Mouse (Mus musculus) neural tube, embryonic 11.5 days (tissue): Measurements from ENCODE around the gene Kalrn. TPM values are rescaled to one million over a fixed set of nuclear protein-coding genes. Genes with fewer than 3 reads are reported as not detected.

Source experiments
- ATAC-seq: fragments of 200-750 bp; cut with Nextera tagmentation; 2 replicates; pipeline ENCODE4 v1.8.0; 2017; ENCODE audit warnings: moderate number of reproducible peaks, mild to moderate bottlenecking, moderate TSS enrichment, moderate library complexity; ENCODE audit not compliant: insufficient read depth, low FRiP score, low TSS enrichment
- DNase-seq: peaks from one replicate; pipeline ENCODE4 v3.0.0-alpha.2; 2015; ENCODE audit warnings: low spot score
- H3K27ac ChIP-seq: fragments of 300-500 bp; sonication (generic); 2 replicates; pipeline ENCODE4 v1.5.1; 2014; ENCODE audit warnings: low read depth, mild to moderate bottlenecking, low read length
- H3K27me3 ChIP-seq: fragments of 300-500 bp; sonication (generic); 2 replicates; pipeline ENCODE4 v1.6.1; 2014; ENCODE audit warnings: mild to moderate bottlenecking, low read length, mixed read lengths; ENCODE audit not compliant: control insufficient read depth, insufficient read depth
- H3K36me3 ChIP-seq: fragments of 300-500 bp; sonication (generic); 2 replicates; pipeline ENCODE4 v1.6.1; 2014; ENCODE audit warnings: mild to moderate bottlenecking, low read length, moderate library complexity, mixed read lengths; ENCODE audit not compliant: control insufficient read depth, insufficient read depth
- H3K4me1 ChIP-seq: fragments of 300-500 bp; sonication (generic); 2 replicates; pipeline ENCODE4 v1.6.1; 2014; ENCODE audit warnings: low read length, mixed read lengths; ENCODE audit not compliant: control insufficient read depth, insufficient read depth
- H3K4me2 ChIP-seq: fragments of 300-500 bp; sonication (generic); 2 replicates; pipeline ENCODE4 v1.6.1; 2014; ENCODE audit warnings: low read depth, mild to moderate bottlenecking, moderate library complexity
- H3K4me3 ChIP-seq: fragments of 300-500 bp; sonication (generic); 2 replicates; pipeline ENCODE4 v1.5.1; 2014; ENCODE audit warnings: low read depth, low read length
- H3K9ac ChIP-seq: fragments of 300-500 bp; sonication (generic); 2 replicates; pipeline ENCODE4 v1.6.1; 2014; ENCODE audit warnings: mild to moderate bottlenecking, low read length
- H3K9me3 ChIP-seq: fragments of 300-500 bp; sonication (generic); 2 replicates; pipeline ENCODE4 v1.6.1; 2016; ENCODE audit warnings: low read length; ENCODE audit not compliant: control insufficient read depth
- whole genome bisulfite sequencing: fragments of 180-500 bp; shearing (Covaris S2); extraction: QIAGEN DNeasy Blood & Tissue Kit; methylation state at CpG from one replicate; pipeline ENCODE4 v1.1.7; 2014; 5-methylcytosine and 5-hydroxymethylcytosine counted together
- polyA plus RNA-seq: library from polyadenylated mRNA; unstranded; fragments of >200 nt; fragmentation: Nextera tagmentation; extraction: Ambion mirVana; gene quantifications from 2 replicates; pipeline ENCODE4 v1.2.1, GENCODE M21; 2014

The Kalrn gene
- polyA plus RNA-seq, 1 experiment from 2014 or later: 17.6 TPM

- ATAC-seq (no peak), DNase-seq (no peak)
- peaks cover 30% of the 10 kb centered on the region for H3K4me1 ChIP-seq
- no peak overlapping the region for H3K4me3 ChIP-seq
- H3K9ac ChIP-seq: no peak overlapping the region
- WGBS: 84% methylated on average over 11 of the region's 11 CpGs
- H3K9me3 ChIP-seq: no peaks in the 10 kb centered on the region
- H3K4me2 ChIP-seq: no peak overlapping the region
- no peaks in the 10 kb centered on the region for H3K36me3 ChIP-seq
- no peak overlapping the region for H3K27ac ChIP-seq
- H3K27me3 ChIP-seq: no peaks in the 10 kb centered on the region
These were observed 9.6 kb downstream of the Kalrn start for GRCm38 (mm10) chr16:34563593-34564280.

DNA sequence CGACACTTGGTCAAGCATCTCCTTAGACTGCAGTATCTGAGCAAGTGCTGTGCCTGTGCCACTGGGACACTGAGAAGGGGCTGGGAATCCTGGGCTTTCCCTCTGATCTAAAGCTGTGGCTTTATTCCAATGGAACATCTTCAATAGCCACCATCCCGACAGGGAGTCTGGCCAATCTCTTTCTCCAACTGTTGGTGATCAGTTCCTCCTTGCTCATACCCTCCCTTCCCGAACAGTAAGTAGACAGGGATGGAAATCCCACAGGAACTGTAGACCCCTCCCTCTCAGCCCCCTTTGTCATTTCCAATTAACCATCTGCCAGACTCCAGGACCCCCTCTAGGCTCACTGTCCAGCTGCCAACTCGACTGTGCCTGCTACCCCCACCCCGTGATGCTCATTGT lies 11.6 kb downstream of the Kalrn start:
- H3K4me3 ChIP-seq: no peak overlapping the region
- WGBS: 22% methylated on average over 5 of the region's 5 CpGs
- 0 out of 2 replicates have a peak overlapping the region, but pooled peaks have one; percentile 42 for H3K27ac ChIP-seq

GRCm38 (mm10) chr16:34560814-34561213 lies 12.5 kb downstream of the Kalrn start:
- WGBS: 67% methylated on average over 5 of the region's 5 CpGs

More for the DNA sequence above, 11.6 kb downstream of the Kalrn start:
- Histone ChIP-seq H3K4me1 (peaks cover 43% of the 10 kb centered on the region), H3K4me2 (no peak overlapping the region), H3K36me3 (no peaks in the 10 kb centered on the region), H3K27me3 (no peaks in the 10 kb centered on the region), H3K9me3 (no peaks in the 10 kb centered on the region), H3K9ac (no peak overlapping the region)
- ATAC-seq (peak; percentile 76), DNase-seq (peak; percentile 43)

GRCm38 (mm10) chr16:34560411-34560810 lies 12.9 kb downstream of the Kalrn start:
- Histone ChIP-seq H3K4me3 (no peak overlapping the region), H3K36me3 (no peaks in the 10 kb centered on the region), H3K4me2 (no peak overlapping the region), H3K27ac (no peak overlapping the region), H3K9ac (no peak overlapping the region), H3K9me3 (no peaks in the 10 kb centered on the region), H3K27me3 (no peaks in the 10 kb centered on the region), H3K4me1 (peaks cover 43% of the 10 kb centered on the region)
- ATAC-seq (no peak), DNase-seq (no peak)
- WGBS: 81% methylated on average over 2 of the region's 2 CpGs

More at GRCm38 (mm10) chr16:34560814-34561213, 12.5 kb downstream of the Kalrn start:
- Histone ChIP-seq H3K36me3 (no peaks in the 10 kb centered on the region), H3K27ac (no peak overlapping the region), H3K4me2 (no peak overlapping the region), H3K9me3 (no peaks in the 10 kb centered on the region), H3K27me3 (no peaks in the 10 kb centered on the region), H3K9ac (no peak overlapping the region), H3K4me3 (no peak overlapping the region), H3K4me1 (peaks cover 43% of the 10 kb centered on the region)
- DNase-seq: no peak
- ATAC-seq: no peak

GRCm38 (mm10) chr16:34557891-34558290 lies 15.4 kb downstream of the Kalrn start:
- Histone ChIP-seq H3K4me1 (peaks cover 43% of the 10 kb centered on the region), H3K4me2 (no peak overlapping the region), H3K9me3 (no peaks in the 10 kb centered on the region), H3K9ac (no peak overlapping the region), H3K36me3 (no peaks in the 10 kb centered on the region), H3K4me3 (no peak overlapping the region), H3K27ac (no peak overlapping the region), H3K27me3 (no peaks in the 10 kb centered on the region)
- 45% methylated on average over 6 of the region's 6 CpGs for WGBS
- ATAC-seq: no peak
- DNase-seq: no peak

DNA sequence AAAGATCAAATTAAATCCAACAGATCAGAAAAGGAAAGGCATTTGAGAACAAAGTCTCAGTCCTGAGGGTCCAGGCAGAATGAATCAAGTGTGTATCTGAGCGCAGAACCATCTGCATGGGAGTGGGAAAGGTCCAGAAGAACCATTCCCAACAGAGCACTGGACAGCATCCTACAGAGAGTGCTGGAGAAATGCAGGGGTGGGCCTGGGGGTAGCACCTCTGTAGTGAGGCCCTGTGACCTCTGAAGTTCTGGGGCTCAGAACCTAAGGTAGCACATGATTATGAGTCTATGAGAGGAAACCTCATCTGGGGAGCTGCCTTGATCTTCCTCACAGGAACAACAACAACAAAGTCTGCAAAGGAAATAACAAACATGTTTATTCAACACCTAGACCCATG lies 20.6 kb downstream of the Kalrn start:
- H3K4me1 ChIP-seq: peaks cover 10% of the 10 kb centered on the region
- no peak overlapping the region for H3K27ac ChIP-seq
- H3K36me3 ChIP-seq: no peaks in the 10 kb centered on the region
- ATAC-seq (no peak), DNase-seq (no peak)
- H3K4me3 ChIP-seq: no peak overlapping the region
- H3K27me3 ChIP-seq: no peaks in the 10 kb centered on the region
- H3K4me2 ChIP-seq: no peak overlapping the region
- 93% methylated on average over 1 of the region's 1 CpGs for WGBS
- no peak overlapping the region for H3K9ac ChIP-seq
- H3K9me3 ChIP-seq: no peaks in the 10 kb centered on the region

- H3K9ac ChIP-seq: no peak overlapping the region
- H3K27ac ChIP-seq: no peak overlapping the region
- no peaks in the 10 kb centered on the region for H3K27me3 ChIP-seq
- H3K4me2 ChIP-seq: no peak overlapping the region
- peaks cover 7% of the 10 kb centered on the region; the same call in 1 of the 2 replicates for H3K4me1 ChIP-seq
- no peak for DNase-seq
- WGBS: 85% methylated on average over 5 of the region's 5 CpGs
- H3K9me3 ChIP-seq: no peaks in the 10 kb centered on the region
- no peaks in the 10 kb centered on the region for H3K36me3 ChIP-seq
- no peak for ATAC-seq
- no peak overlapping the region for H3K4me3 ChIP-seq
These were observed 23.8 kb downstream of the Kalrn start for GRCm38 (mm10) chr16:34549470-34549999.

DNA sequence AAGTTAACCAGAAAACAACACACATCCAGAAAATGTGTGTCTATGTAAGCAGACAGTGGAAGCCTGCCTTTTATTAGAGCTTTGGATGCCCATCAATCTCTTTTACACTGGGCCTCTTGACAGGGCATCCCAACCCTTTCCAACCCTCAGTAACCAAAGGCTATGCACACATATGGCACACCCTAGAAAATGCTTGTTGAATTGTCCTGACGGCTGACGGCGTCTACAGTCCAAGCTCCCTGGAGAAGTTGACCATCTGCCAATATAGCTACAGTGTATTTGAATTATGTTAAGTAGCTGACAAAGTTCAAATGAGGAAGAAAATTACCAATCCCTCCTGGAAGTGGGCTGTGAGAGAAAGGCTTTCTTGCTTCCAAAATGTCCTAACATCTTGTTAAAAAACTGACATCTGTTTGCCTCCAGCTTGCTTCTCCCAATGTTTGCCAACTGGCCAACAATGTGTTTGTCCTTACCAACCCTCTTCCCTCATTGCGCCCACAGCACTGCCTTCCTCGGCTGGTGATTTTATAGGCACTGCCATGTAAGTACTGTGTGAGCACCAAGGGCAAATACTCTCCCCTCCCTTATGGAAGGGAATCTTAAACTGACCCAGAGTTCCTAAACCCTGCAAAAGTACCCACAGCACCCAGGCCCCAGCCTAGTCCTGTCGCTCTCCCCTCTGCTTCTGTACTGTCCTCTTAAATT lies 26.4 kb downstream of the Kalrn start:
- ATAC-seq (peak; percentile 65), DNase-seq (no peak)
- H3K36me3 ChIP-seq: no peaks in the 10 kb centered on the region; the same call in 1 of the 2 replicates
- H3K4me1 ChIP-seq: peaks cover 2% of the 10 kb centered on the region; the same call in 1 of the 2 replicates
- no peaks in the 10 kb centered on the region for H3K9me3 ChIP-seq
- no peak overlapping the region for H3K4me2 ChIP-seq
- no peaks in the 10 kb centered on the region for H3K27me3 ChIP-seq
- peak overlapping the region; percentile 50; the same call in 1 of the 2 replicates for H3K27ac ChIP-seq
- 61% methylated on average over 6 of the region's 6 CpGs for WGBS
- no peak overlapping the region for H3K4me3 ChIP-seq
- H3K9ac ChIP-seq: no peak overlapping the region
